Mouse (Mus musculus): Measurements from ENCODE around the gene Enho. TPM values are rescaled to one million over a fixed set of nuclear protein-coding genes. Genes with fewer than 3 reads are reported as not detected.
A peak's percentile ranks its signal among the peaks of the same experiment; 100 is the strongest.
"Not testable (repeated sequence)": the region's sequence is repeated elsewhere in the genome, so short reads cannot be mapped to it uniquely, and the experiment has no call there.

Gene Enho
- 4.1 and 4.7 TPM in 2 replicates for polyA plus RNA-seq (2014; fragmentation: Nextera tagmentation; extraction: Ambion mirVana)

DNA sequence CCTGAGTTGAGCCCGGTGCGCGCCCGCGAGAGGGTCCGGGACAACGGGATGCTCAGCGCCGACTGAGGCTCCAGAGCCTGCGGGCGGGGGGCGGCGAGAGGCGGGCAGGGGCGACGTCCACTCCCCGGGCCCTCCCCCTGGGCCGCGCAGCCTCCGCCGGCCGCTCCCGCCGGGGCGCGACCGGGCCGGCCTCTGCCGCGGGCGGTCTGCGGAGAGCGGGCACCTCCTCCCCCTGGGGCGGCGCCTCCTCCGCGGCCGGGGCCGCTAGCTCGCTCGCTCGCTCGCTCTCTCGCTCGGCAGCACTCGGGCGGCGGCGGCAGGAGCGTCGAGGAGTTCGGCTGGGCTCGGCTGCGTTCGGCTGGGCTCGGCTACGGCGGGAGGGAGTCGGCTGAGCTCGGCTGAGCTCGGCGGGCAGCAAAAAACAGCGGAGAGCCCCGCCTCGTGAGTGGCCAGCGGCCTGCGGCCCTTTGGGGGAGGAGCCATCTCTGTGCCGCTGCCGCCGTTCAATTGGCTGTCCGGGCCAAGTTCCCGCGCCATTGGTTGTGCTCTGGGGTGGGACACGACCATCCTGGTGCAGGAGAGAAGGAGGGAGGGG, at the start of gene Enho:
Gene Enho (minus strand): TSS at position 412 of the 595 bp plus-strand sequence.
- 0 out of 2 replicates have a peak within 1 kb of the TSS, but pooled peaks have one; percentile 0 for H3K27ac ChIP-seq (ENCODE audit: low read depth, low read length)
- H3K36me3 ChIP-seq (ENCODE audit: control insufficient read depth, insufficient read depth, low read length): no peaks in the 10 kb centered on the region
- WGBS (ENCODE audit: insufficient replicate concordance): under 1% methylated on average over 69 of the region's 74 CpGs
- H3K27me3 ChIP-seq (ENCODE audit: control insufficient read depth, insufficient read depth, low read length): peaks cover 17% of the 10 kb centered on the region
- peaks cover 10% of the 10 kb centered on the region for H3K4me1 ChIP-seq (ENCODE audit: control insufficient read depth, insufficient read depth, low read length)
- H3K4me2 ChIP-seq: peak within 1 kb of the TSS; percentile 77
- peak within 1 kb of the TSS; percentile 47 for H3K9ac ChIP-seq (ENCODE audit: low read depth, low read length)
- peak; percentile 89 for ATAC-seq (replicated peaks; ENCODE audit: insufficient number of reproducible peaks, low FRiP score, low TSS enrichment)
- no peaks in the 10 kb centered on the region for H3K9me3 ChIP-seq (replicated peaks; ENCODE audit: control insufficient read depth, low read length)
- peak within 1 kb of the TSS; percentile 38 for H3K4me3 ChIP-seq (ENCODE audit: low read depth, low read length)

- H3K4me3 ChIP-seq (ENCODE audit: low read depth, low read length); H3K9me3 ChIP-seq (replicated peaks; ENCODE audit: control insufficient read depth, low read length); ATAC-seq (replicated peaks; ENCODE audit: insufficient number of reproducible peaks, low FRiP score, low TSS enrichment); H3K4me1 ChIP-seq (ENCODE audit: control insufficient read depth, insufficient read depth, low read length); H3K36me3 ChIP-seq (ENCODE audit: control insufficient read depth, insufficient read depth, low read length); H3K27me3 ChIP-seq (ENCODE audit: control insufficient read depth, insufficient read depth, low read length); H3K27ac ChIP-seq (ENCODE audit: low read depth, low read length); H3K4me2 ChIP-seq; H3K9ac ChIP-seq (ENCODE audit: low read depth, low read length): not testable (repeated sequence)
- 46% methylated on average over 1 of the region's 1 CpGs for WGBS (ENCODE audit: insufficient replicate concordance)
Measured at GRCm38 (mm10) chr4:41688562-41688961, 48.4 kb upstream of the Enho start.

- not testable (repeated sequence) for H3K4me1 ChIP-seq (ENCODE audit: control insufficient read depth, insufficient read depth, low read length); H3K9ac ChIP-seq (ENCODE audit: low read depth, low read length); H3K9me3 ChIP-seq (replicated peaks; ENCODE audit: control insufficient read depth, low read length); H3K36me3 ChIP-seq (ENCODE audit: control insufficient read depth, insufficient read depth, low read length); H3K4me2 ChIP-seq; ATAC-seq (replicated peaks; ENCODE audit: insufficient number of reproducible peaks, low FRiP score, low TSS enrichment); H3K27me3 ChIP-seq (ENCODE audit: control insufficient read depth, insufficient read depth, low read length); H3K27ac ChIP-seq (ENCODE audit: low read depth, low read length); H3K4me3 ChIP-seq (ENCODE audit: low read depth, low read length)
- WGBS (ENCODE audit: insufficient replicate concordance): 57% methylated on average over 9 of the region's 10 CpGs
Measured at GRCm38 (mm10) chr4:41685882-41686492, 45.9 kb upstream of the Enho start.

DNA sequence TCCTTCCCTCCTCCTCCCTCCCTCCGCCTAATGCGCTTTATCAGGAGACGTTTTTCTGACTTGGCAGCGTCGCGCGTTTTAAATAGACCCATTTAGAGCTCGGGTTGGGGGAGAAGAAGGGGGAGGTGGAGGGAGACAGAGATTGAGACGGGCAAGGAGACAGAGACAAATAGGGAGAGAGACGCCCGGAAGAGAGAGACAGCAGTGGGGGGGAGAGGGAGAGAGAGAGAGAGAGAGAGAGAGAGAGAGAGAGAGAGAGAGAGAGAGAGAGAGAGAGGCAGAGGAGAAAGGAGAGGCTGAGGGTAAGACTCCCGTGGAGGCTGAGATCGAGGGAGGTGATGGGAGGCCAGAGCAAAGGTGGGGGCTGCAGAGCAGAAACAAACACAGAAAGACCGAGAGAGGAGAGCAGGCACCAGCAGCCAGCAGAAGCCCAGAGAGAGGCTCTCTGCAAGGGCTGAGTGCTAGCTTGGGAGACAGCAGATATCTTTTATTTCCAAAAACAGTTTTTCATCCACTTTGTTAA, 44.9 kb upstream of the Enho start:
- peaks cover 11% of the 10 kb centered on the region for H3K4me1 ChIP-seq (ENCODE audit: control insufficient read depth, insufficient read depth, low read length)
- H3K4me2 ChIP-seq; ATAC-seq (replicated peaks; ENCODE audit: insufficient number of reproducible peaks, low FRiP score, low TSS enrichment); H3K27ac ChIP-seq (ENCODE audit: low read depth, low read length); H3K9me3 ChIP-seq (replicated peaks; ENCODE audit: control insufficient read depth, low read length); H3K4me3 ChIP-seq (ENCODE audit: low read depth, low read length); H3K9ac ChIP-seq (ENCODE audit: low read depth, low read length); H3K27me3 ChIP-seq (ENCODE audit: control insufficient read depth, insufficient read depth, low read length); H3K36me3 ChIP-seq (ENCODE audit: control insufficient read depth, insufficient read depth, low read length): not testable (repeated sequence)
- WGBS (ENCODE audit: insufficient replicate concordance): 0% methylated on average over 13 of the region's 14 CpGs

DNA sequence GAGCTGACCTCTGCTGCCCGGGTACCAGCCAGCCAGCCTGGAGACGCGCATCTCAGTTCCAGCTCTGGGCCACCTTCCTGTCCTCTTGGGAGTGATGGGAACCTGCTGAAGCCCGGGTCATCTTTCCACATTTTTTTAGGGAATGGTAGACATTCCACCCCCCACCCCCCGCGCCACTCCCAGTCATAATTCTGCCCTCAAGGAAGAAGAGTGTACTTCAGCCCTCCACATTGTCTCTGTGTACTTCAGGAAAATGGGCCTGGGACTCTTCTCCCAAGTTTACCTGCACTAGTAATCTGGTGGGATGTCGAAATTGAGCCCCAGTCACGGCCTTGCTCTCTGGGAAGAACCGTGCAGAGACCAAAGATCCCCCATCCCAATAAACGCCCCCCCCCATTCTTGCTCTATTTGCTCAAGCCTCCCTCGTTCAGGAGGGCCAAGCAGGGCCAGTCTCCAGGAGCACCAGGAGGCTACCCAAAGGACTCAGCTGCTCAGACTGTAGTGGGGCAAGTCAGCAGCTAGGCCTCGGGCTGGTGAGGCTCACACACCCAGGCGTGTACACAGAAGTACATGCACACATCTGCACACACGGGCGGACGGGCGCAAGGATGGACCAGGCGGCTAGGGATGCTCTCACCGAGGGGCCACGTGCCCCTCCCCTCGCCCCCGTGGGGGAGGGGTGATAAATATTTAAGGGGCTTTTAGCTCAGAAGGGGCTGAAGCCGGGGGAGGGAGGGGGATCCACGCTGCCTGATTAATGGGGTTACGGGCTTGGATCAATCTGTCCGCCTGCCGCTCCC, 44.2 kb upstream of the Enho start:
- H3K4me3 ChIP-seq (ENCODE audit: low read depth, low read length): peak overlapping the region; percentile 22; the same call in 1 of the 2 replicates
- not testable (repeated sequence) for H3K9me3 ChIP-seq (replicated peaks; ENCODE audit: control insufficient read depth, low read length); H3K9ac ChIP-seq (ENCODE audit: low read depth, low read length); H3K36me3 ChIP-seq (ENCODE audit: control insufficient read depth, insufficient read depth, low read length); H3K27ac ChIP-seq (ENCODE audit: low read depth, low read length); H3K27me3 ChIP-seq (ENCODE audit: control insufficient read depth, insufficient read depth, low read length)
- ATAC-seq (replicated peaks; ENCODE audit: insufficient number of reproducible peaks, low FRiP score, low TSS enrichment): 0 out of 2 replicates have a peak, but pooled peaks have one; percentile 14
- H3K4me1 ChIP-seq (ENCODE audit: control insufficient read depth, insufficient read depth, low read length): peaks cover 17% of the 10 kb centered on the region
- 2% methylated on average over 21 of the region's 27 CpGs for WGBS (ENCODE audit: insufficient replicate concordance)
- H3K4me2 ChIP-seq: peak overlapping the region; percentile 46

DNA sequence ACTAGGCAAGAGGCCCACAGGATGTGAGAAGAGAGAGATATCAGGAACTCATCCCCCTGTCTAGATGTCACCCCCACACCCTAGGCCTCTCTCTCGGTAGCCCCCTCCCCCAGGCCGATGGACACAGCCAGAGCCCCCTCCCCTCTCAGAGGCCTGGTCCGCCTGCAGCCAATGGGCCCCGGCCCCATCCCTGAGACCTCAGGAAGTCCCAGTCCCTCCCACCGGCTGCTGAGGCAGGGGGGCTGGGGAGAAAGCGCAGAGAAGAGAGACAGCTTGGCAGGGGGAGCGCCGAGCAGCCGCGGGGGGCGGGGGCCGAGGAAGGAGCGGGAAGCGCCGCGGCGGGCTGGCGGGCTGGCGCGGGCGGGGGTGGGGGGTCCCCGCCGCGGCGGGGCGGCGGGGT, 43.2 kb upstream of the Enho start:
- WGBS (ENCODE audit: insufficient replicate concordance): 0% methylated on average over 2 of the region's 27 CpGs
- H3K36me3 ChIP-seq (ENCODE audit: control insufficient read depth, insufficient read depth, low read length); H3K27me3 ChIP-seq (ENCODE audit: control insufficient read depth, insufficient read depth, low read length); H3K9ac ChIP-seq (ENCODE audit: low read depth, low read length); H3K27ac ChIP-seq (ENCODE audit: low read depth, low read length); H3K9me3 ChIP-seq (replicated peaks; ENCODE audit: control insufficient read depth, low read length); H3K4me3 ChIP-seq (ENCODE audit: low read depth, low read length): not testable (repeated sequence)
- Histone ChIP-seq H3K4me2 (peak overlapping the region; percentile 40), H3K4me1 (ENCODE audit: control insufficient read depth, insufficient read depth, low read length) (peaks cover 28% of the 10 kb centered on the region)
- peak; percentile 52; the same call in 1 of the 2 replicates for ATAC-seq (replicated peaks; ENCODE audit: insufficient number of reproducible peaks, low FRiP score, low TSS enrichment)

GRCm38 (mm10) chr4:41682789-41683188, 42.7 kb upstream of the Enho start:
- Histone ChIP-seq H3K4me3 (ENCODE audit: low read depth, low read length) (no peak overlapping the region), H3K4me2 (no peak overlapping the region; the same call in 1 of the 2 replicates), H3K27me3 (ENCODE audit: control insufficient read depth, insufficient read depth, low read length) (peaks cover 2% of the 10 kb centered on the region), H3K36me3 (ENCODE audit: control insufficient read depth, insufficient read depth, low read length) (no peaks in the 10 kb centered on the region), H3K9me3 (replicated peaks; ENCODE audit: control insufficient read depth, low read length) (no peaks in the 10 kb centered on the region), H3K9ac (ENCODE audit: low read depth, low read length) (no peak overlapping the region), H3K27ac (ENCODE audit: low read depth, low read length) (no peak overlapping the region), H3K4me1 (ENCODE audit: control insufficient read depth, insufficient read depth, low read length) (peaks cover 31% of the 10 kb centered on the region)
- ATAC-seq (replicated peaks; ENCODE audit: insufficient number of reproducible peaks, low FRiP score, low TSS enrichment): no peak
- WGBS (ENCODE audit: insufficient replicate concordance): 9% methylated on average over 6 of the region's 6 CpGs

- H3K4me1 ChIP-seq (ENCODE audit: control insufficient read depth, insufficient read depth, low read length): peaks cover 35% of the 10 kb centered on the region
- H3K9ac ChIP-seq (ENCODE audit: low read depth, low read length): no peak overlapping the region
- 56% methylated on average over 10 of the region's 10 CpGs for WGBS (ENCODE audit: insufficient replicate concordance)
- no peaks in the 10 kb centered on the region for H3K9me3 ChIP-seq (replicated peaks; ENCODE audit: control insufficient read depth, low read length)
- H3K27ac ChIP-seq (ENCODE audit: low read depth, low read length): no peak overlapping the region
- ATAC-seq (replicated peaks; ENCODE audit: insufficient number of reproducible peaks, low FRiP score, low TSS enrichment): no peak
- H3K4me3 ChIP-seq (ENCODE audit: low read depth, low read length): no peak overlapping the region
- H3K36me3 ChIP-seq (ENCODE audit: control insufficient read depth, insufficient read depth, low read length): no peaks in the 10 kb centered on the region
- H3K4me2 ChIP-seq: no peak overlapping the region
- peaks cover 3% of the 10 kb centered on the region for H3K27me3 ChIP-seq (ENCODE audit: control insufficient read depth, insufficient read depth, low read length)
Measured at GRCm38 (mm10) chr4:41681947-41682346, 41.8 kb upstream of the Enho start.
